Mouse (Mus musculus): Measurements from ENCODE around the gene Chid1. TPM values are rescaled to one million over a fixed set of nuclear protein-coding genes. Genes with fewer than 3 reads are reported as not detected.

Chid1 gene
- total RNA-seq (2023) = 20.9 TPM

DNA sequence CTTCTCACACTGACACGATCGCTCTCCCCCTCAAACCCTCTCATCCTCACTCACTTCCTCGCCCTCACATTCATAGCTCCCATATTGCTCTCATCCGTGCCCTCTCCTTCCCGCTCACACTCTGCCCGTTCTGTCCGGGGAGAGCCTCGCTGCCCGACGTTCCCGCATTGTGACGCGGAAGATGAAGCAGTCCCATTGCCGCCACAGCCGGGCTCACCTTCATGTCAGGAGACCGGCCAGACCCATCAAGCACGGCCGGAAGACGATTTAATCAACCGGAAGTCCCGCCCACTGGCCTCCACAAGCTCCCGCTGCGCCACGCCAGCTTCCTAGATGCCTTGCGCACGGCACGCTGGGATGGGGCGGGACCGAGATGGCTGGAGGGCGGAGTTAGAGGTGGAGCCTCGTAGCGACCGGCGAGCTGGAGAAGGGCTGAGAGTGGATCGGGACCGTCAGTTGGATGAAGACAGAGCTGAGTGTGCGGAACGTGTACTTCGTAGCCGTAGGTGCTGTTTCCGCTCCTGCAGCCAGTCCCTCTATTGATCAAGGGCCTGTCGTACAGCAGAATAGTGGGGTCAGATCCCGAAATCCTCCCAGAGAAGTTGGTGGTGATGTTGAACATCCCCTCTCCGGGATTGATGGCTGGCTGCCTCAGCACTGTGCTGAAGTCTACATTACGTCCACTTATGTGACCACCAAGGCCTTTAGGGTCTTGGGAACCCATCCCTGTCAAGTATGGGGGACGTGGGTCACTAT is at the start of gene Chid1:
Gene Chid1 (minus strand): TSS at position 302 of the 756 bp plus-strand sequence.

DNA sequence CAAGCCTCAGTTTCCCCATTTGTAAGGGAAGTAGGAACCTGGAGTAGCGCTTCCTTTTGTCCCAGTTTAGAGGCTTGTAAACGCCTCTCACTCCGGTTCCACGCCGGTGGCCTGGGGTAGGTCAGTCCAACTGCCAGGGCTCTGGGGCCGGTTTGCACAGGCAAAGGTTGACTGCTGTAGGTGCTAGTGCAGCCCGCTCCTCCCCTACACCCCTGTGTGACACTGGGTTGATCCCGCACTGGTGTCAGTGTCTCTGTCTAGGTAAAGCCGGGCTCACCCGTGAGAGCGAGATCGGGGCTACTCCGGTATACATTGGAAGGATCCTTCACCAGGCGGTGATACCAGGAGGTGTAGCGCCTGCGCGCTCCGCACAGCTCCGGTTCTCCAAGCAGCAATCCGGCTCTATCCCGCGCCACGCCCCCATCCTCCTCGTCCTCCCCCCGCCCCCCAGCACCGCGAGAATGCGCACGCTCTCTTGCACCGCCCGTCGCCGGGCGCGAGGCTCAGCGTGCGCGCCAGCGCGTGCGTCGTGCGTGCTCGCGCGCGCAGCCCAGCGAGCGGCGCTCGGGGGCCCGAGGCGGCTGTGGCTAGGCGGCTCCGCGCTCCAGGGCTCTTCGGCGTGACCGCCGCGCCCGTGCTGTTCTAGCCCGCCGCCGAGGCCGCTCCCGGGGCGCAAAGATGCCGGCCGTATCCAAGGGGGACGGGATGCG is 22.2 kb upstream of the Chid1 start, which contains the start of gene Ap2a2:
Gene Ap2a2 (plus strand): TSS at position 492 of the 710 bp plus-strand sequence.

DNA sequence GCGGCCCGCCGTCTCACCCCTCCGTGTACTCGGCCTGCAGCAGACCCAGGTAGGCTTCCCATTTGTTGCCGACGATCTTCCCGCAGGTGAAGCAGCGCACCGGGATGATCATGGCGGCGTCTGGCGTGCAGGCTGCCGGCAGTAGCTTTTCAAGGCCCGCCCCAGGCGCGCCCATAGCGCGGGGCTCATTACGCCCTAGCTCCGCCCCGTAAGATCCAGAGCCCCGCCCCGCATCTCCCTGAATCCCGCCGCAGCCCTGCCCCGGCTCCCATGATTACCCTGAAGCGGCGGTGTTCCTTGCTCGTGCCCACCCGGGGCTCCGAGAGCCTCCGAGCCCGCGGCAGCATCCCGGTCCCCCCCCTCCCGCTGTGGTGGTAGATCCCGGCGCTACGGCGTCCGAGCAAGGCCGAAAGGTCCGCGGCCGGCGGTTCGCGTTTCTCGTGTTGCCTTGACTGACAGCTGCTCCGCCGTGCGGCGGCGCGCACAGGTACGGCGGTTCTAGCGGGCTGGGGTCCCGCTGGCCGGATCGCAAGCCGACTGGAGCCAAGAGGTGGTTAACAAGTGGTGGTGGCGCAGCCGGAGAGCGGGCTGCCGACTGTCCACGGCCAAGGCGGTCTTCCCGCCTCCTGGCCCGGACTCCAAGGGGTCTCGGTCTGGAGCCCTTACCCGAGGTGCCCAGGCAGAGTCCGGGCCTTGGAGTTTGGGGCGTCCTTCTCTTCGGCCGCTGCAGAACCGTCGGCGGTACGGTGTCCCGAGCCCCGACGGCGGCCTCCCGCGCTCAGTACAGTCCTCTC is 64.4 kb downstream of the Chid1 start, which contains the start of the genes Polr2l and Tspan4:
Gene Polr2l (minus strand): TSS at position 122 of the 794 bp plus-strand sequence.
Gene Tspan4 (plus strand): TSS at position 230 of the 794 bp plus-strand sequence.

DNA sequence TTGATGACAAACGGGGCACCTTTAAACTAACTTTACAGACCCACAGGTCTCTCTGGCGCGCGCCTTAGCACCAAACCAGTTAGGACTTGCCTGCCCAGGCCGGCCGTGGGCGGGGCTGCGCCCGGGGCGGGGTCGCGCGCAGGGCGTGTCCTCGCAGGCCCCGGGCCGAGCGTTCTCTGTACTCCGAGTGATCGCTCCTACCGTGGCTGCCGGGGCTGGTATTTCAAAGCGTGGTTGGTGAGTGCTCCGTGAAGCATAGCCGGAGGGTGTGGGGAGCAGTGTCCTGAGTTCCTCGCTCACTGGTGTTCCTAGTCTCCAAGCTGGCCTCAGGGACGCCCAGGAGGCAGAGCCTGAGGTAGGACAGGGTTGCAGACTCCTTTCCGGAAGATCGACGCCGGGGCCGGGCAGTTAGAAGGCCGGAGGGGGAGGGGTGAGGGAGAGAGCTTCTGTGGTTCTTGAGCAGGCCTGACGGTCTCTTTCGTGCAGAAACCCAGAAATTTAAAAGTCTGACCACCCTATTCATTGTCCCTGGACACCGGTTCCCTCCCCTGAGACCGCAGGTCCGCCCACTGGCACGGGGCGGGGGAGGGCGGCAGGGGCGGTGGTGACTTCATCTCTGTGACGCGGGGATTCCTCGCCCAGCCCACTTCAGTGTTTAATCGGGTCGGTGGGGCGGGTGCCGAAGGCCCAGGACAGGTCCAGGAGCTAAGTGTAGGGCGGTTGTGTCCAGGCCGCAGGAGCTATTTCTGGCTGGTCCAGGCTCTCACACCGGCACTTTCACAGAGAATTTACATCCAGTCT is 72.2 kb downstream of the Chid1 start, which contains the start of gene Cd151:
Gene Cd151 (plus strand): TSS at position 163 of the 801 bp plus-strand sequence.

DNA sequence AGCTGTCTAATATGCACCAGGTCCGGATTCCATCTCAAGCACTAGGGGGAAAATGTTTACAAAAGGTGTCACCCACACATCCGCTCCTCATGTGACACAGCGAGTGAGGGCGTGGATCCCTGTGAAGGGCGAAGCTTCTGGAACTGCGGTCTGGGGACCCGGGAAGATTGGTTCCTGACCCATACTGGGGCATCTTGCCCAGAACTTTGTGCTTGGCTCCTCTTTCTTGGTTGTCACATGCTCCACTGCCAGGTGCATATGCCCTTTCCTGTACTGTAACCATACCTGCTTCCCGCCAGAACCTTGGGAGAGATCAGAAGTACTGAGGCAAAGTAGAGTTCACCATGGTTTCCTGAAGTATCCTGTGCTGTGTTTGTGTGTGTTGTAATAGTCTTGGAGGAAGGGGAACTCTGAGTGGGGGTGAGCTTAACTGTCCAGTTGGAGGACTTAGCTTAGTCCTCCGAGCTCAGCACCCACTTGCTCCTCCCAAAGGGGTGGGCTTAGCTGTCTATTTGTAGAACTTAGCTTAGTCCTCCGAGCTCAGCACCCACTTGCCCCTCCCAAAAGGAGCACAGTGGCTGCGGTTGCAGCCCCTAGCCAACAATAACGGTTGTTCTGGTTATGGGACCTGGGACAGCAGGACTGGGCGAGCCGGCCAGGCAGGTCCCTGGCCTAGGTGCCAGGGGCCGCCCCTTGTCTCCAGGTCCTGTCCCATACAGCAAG is 79.1 kb downstream of the Chid1 start, which contains the start of gene Cracr2b:
Gene Cracr2b (plus strand): TSS at position 704 of the 723 bp plus-strand sequence.

DNA sequence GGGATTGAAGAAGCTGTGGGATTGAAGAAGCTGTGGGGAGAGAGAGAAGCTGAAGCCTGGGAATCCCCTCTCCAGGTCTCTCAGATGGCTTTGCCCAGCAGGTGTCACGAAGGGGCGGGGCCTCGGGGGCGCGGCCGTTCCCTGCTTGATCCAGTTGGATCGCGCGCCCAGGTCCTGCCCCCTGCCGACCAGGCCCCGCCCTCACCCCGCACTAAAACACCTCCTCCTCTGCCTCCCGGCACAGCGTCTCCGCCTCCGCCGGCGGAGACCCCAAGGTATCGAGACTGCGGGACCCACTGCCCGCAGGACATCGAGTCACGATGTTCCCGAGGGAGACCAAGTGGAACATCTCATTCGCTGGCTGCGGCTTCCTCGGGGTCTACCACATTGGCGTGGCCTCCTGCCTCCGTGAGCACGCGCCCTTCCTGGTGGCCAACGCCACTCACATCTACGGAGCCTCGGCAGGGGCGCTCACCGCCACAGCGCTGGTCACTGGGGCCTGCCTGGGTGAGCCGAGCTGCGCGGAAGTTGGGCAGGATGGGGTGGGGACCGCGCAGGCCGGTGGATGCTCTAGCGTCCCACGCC is 84.6 kb downstream of the Chid1 start, which contains the start of gene Pnpla2:
Gene Pnpla2 (plus strand): TSS at position 232 of the 585 bp plus-strand sequence.

DNA sequence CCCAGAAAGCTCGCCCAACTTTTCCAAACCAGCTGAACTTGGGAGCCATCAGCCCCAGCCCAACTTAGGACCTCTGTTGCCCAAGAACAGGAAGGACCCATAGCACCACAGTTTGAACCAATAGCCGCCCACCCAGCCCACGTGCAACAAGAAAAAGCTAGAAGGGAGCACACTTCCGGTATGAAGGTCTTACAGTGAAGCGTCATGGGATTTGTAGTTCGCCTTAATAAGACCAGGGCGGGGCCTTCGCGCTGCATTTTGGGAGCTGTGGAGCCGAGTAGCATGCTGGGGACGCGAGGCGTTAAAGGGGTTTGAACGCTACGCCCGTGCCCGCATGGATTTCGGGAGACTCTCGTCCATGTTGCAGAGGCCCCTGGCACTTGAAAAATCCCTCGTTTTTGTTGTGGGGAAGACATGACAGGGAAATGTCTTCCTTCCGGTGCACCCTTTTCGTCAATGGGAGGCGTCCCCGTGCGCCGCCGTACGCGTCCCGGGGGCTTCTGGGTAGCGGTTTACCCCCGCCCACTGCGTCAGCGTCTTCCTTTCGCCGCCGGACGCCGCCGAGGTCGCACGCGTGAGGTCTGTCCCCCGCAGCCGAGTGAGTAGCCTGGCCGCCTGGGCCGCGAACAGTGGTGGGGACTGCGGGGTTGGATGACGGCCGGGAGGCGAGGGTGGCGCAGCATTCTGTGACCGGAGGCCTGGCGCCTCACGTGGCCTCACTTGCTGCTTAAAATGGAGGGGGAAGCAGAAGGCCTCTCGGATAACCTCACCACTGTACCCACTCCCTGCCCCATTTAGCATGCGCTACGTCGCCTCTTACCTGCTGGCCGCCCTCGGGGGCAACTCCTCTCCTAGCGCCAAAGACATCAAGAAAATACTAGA is 92.3 kb downstream of the Chid1 start, which contains the start of gene Rplp2:
Gene Rplp2 (plus strand): TSS at position 261 of the 882 bp plus-strand sequence.

DNA sequence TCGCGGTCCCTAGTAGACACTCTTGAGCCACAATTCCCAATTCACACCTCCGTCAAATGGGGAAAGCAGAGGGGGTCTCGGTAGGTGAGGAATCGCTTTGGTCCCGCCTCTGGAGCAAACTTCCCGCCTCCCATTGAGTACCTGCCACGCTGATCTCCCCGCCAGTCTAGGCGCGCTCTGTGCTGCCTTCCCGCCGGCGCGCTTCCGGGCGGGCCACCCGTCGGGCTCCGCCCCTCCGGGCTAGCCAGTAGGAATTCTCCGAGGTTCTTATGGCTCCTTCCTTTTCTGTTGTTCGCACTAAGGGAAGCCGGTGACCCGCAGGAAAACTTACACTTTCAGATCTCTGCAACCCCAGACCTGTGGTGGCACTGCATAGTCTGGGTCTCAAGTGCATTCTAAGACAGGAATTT is 95.8 kb downstream of the Chid1 start, which contains the start of gene Pidd1:
Gene Pidd1 (minus strand): TSS at position 198 of the 410 bp plus-strand sequence.

Other genes starting within 250 kb of the Chid1 start
- gene Drd4, start 247.9 kb downstream of the Chid1 start, total RNA-seq (2023) = not detected
- gene Deaf1, start 212.2 kb downstream of the Chid1 start, total RNA-seq (2023) = 68.8 TPM
- 24.8 TPM for gene Tmem80, start 212.1 kb downstream of the Chid1 start, total RNA-seq (2023)
- 0.65 TPM for gene Eps8l2, start 201.0 kb downstream of the Chid1 start, total RNA-seq (2023)
- gene Taldo1, start 147.7 kb downstream of the Chid1 start, total RNA-seq (2023) = 98.5 TPM
- 37.5 TPM for gene Gatd1, start 125.7 kb downstream of the Chid1 start, total RNA-seq (2023)
- gene Cend1, start 110.4 kb downstream of the Chid1 start, total RNA-seq (2023) = not detected
- 49.9 TPM for gene Slc25a22, start 102.0 kb downstream of the Chid1 start, total RNA-seq (2023)
- 2.7 TPM for gene Pidd1, start 95.8 kb downstream of the Chid1 start, total RNA-seq (2023)
- gene Rplp2, start 92.5 kb downstream of the Chid1 start, total RNA-seq (2023) = 3,316 TPM
- gene Pnpla2, start 84.7 kb downstream of the Chid1 start, total RNA-seq (2023) = 61.0 TPM
- gene Cracr2b, start 78.8 kb downstream of the Chid1 start, total RNA-seq (2023) = 1.7 TPM
- 8.9 TPM for gene Cd151, start 72.5 kb downstream of the Chid1 start, total RNA-seq (2023)
- 19.9 TPM for gene Polr2l, start 64.7 kb downstream of the Chid1 start, total RNA-seq (2023)
- gene Tspan4, start 64.6 kb downstream of the Chid1 start, total RNA-seq (2023) = 2.1 TPM
- 65.0 TPM for gene Ap2a2, start 22.3 kb upstream of the Chid1 start, total RNA-seq (2023)
- not detected for gene Muc6, start 115.5 kb upstream of the Chid1 start, total RNA-seq (2023)
- 0.35 TPM for gene Muc2, start 150.5 kb upstream of the Chid1 start, total RNA-seq (2023)
- gene Muc5ac, start 249.1 kb upstream of the Chid1 start, total RNA-seq (2023) = not detected

All from CD4-positive naive resting alpha-beta T cell, adult 57 days (primary cell).